Comparison of ENCODE assay signal across 19 mouse cellular contexts in the genomic region with DNA sequence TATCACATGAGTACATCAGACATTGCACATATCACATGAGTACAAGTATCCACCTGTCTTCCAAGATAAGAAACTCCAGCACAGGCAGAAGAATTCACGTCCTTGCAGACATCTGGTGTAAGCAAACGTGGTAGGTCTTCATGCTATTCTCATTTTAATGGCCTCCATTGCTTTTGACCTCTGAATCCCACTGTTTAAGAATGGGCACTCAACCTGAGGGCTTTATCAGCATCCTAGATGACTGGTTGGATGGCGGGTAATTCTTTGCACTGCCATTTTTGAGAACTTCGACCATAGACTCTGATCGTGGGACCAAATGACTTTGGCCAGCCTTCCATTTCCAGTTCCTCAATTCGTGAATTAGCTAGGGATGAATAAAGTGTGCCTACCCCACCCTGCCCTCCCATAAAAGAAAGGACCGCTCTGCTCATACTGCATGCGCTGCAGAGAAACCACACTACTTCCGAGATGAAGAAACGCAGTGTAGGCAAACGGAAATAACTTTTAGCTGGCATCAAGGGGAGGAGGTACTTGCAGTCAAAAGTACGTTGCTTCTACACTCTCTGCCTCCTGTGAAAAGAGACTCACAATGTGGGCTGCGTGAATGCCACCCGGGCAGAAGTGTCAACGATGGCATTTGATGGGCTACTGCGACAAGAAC.
"Had no signal": no experiment of that assay in that cellular context is flagged by ENCODE, and none has a peak within 500 bp of the region (broad histone marks: within the 10 kb centered on the region; RNA-seq: fewer than 3 reads in every experiment).

No protein-coding gene starts in this region.

- H3K4me1 ChIP-seq: midbrain, embryonic 12.5 days had no signal

- H3K36me3 ChIP-seq: limb, embryonic 15.5 days; midbrain, embryonic 12.5 days had no signal

- H3K9me3 ChIP-seq: limb, embryonic 12.5 days; limb, embryonic 15.5 days; midbrain, embryonic 12.5 days had no signal

- H3K4me2 ChIP-seq: limb, embryonic 12.5 days; limb, embryonic 15.5 days; liver, embryonic 11.5 days; lung, embryonic 14.5 days; midbrain, embryonic 12.5 days had no signal

- H3K27ac ChIP-seq: limb, embryonic 12.5 days; limb, embryonic 15.5 days; liver, embryonic 14.5 days; macrophage; midbrain, embryonic 12.5 days; stomach, postnatal 0 days had no signal

- H3K27me3 ChIP-seq: limb, embryonic 12.5 days; limb, embryonic 15.5 days; midbrain, embryonic 12.5 days had no signal

- DNase-seq: kidney, adult 9 months; kidney, postnatal 14 days; kidney, postnatal 4 days; left cerebral cortex, postnatal 4 days; liver, postnatal 0 days; lung, embryonic 14.5 days; right cerebral cortex, postnatal 4 days; thymus, adult 2 months; thymus, postnatal 25 days had no signal

- ATAC-seq: liver, postnatal 0 days; lung, postnatal 0 days; midbrain, embryonic 16.5 days had no signal

- H3K4me3 ChIP-seq: limb, embryonic 12.5 days; limb, embryonic 15.5 days; midbrain, embryonic 12.5 days; myocyte had no signal

- H3K9ac ChIP-seq: limb, embryonic 12.5 days; limb, embryonic 15.5 days; liver, embryonic 14.5 days; liver, postnatal 0 days; lung, embryonic 14.5 days; midbrain, embryonic 12.5 days had no signal
